Mouse (Mus musculus) forebrain, embryonic 15.5 days (tissue): ENCODE measurements around the gene Ccnt1. TPM values are rescaled to one million over a fixed set of nuclear protein-coding genes. Genes with fewer than 3 reads are reported as not detected.

ENCODE experiments used
- ATAC-seq: fragments of 200-750 bp; cut with Nextera tagmentation; replicated peaks from 2 replicates; pipeline ENCODE4 v1.8.0; 2017; ENCODE audit warnings: mild to moderate bottlenecking, moderate TSS enrichment, moderate library complexity
- H3K27ac ChIP-seq: fragments of 300-500 bp; sonication (generic); replicated peaks from 2 replicates; pipeline ENCODE4 v1.5.1; 2015; ENCODE audit warnings: mild to moderate bottlenecking, inconsistent platforms
- H3K27me3 ChIP-seq: fragments of 300-500 bp; sonication (generic); 2 replicates; pipeline ENCODE4 v1.6.1; 2015; ENCODE audit warnings: inconsistent platforms
- H3K36me3 ChIP-seq: fragments of 300-500 bp; sonication (generic); 2 replicates; pipeline ENCODE4 v1.6.1; 2015; ENCODE audit warnings: mild to moderate bottlenecking, inconsistent platforms
- H3K4me1 ChIP-seq: fragments of 300-500 bp; sonication (generic); 2 replicates; pipeline ENCODE4 v1.6.1; 2015; ENCODE audit warnings: inconsistent platforms
- H3K4me2 ChIP-seq: fragments of 300-500 bp; sonication (generic); replicated peaks from 2 replicates; pipeline ENCODE4 v1.6.1; 2015; ENCODE audit warnings: mild to moderate bottlenecking, inconsistent platforms
- H3K4me3 ChIP-seq: fragments of 300-500 bp; sonication (generic); 2 replicates; pipeline ENCODE4 v1.5.1; 2015; ENCODE audit warnings: mild to moderate bottlenecking, inconsistent platforms
- H3K9ac ChIP-seq: fragments of 300-500 bp; sonication (generic); replicated peaks from 2 replicates; pipeline ENCODE4 v1.6.1; 2015; ENCODE audit warnings: mild to moderate bottlenecking, inconsistent platforms
- H3K9me3 ChIP-seq: fragments of 300-500 bp; sonication (generic); 2 replicates; pipeline ENCODE4 v1.6.1; 2016; ENCODE audit warnings: inconsistent platforms
- WGBS: fragments of 180-500 bp; shearing (Covaris S2); methylation state at CpG from one replicate; pipeline ENCODE4 v1.1.7; 2015; ENCODE audit warnings: mixed read lengths; 5-methylcytosine and 5-hydroxymethylcytosine counted together
- polyA plus RNA-seq: library from polyadenylated mRNA; unstranded; fragments of >200 nt; fragmentation: Nextera tagmentation; extraction: Ambion mirVana; gene quantifications from 2 replicates; pipeline ENCODE4 v1.2.1, GENCODE M21; 2015

Gene Ccnt1
- polyA plus RNA-seq, 1 experiment from 2014 or later = 66.5 TPM

- H3K4me1 ChIP-seq = peaks cover 39% of the 10 kb centered on the region
- H3K4me3 ChIP-seq = peak overlapping the region; percentile 97
- peak overlapping the region; percentile 92 for H3K9ac ChIP-seq
- ATAC-seq = peak; percentile 31
- H3K36me3 ChIP-seq = peaks cover 6% of the 10 kb centered on the region; the same call in 1 of the 2 replicates
- peak overlapping the region; percentile 90 for H3K27ac ChIP-seq
- WGBS = 12% methylated on average over 22 of the region's 22 CpGs
- H3K27me3 ChIP-seq = no peaks in the 10 kb centered on the region
- H3K4me2 ChIP-seq = peak overlapping the region; percentile 77
- no peaks in the 10 kb centered on the region for H3K9me3 ChIP-seq
These were observed 2.3 kb downstream of the Ccnt1 start for GRCm38 (mm10) chr15:98568256-98569033.

DNA sequence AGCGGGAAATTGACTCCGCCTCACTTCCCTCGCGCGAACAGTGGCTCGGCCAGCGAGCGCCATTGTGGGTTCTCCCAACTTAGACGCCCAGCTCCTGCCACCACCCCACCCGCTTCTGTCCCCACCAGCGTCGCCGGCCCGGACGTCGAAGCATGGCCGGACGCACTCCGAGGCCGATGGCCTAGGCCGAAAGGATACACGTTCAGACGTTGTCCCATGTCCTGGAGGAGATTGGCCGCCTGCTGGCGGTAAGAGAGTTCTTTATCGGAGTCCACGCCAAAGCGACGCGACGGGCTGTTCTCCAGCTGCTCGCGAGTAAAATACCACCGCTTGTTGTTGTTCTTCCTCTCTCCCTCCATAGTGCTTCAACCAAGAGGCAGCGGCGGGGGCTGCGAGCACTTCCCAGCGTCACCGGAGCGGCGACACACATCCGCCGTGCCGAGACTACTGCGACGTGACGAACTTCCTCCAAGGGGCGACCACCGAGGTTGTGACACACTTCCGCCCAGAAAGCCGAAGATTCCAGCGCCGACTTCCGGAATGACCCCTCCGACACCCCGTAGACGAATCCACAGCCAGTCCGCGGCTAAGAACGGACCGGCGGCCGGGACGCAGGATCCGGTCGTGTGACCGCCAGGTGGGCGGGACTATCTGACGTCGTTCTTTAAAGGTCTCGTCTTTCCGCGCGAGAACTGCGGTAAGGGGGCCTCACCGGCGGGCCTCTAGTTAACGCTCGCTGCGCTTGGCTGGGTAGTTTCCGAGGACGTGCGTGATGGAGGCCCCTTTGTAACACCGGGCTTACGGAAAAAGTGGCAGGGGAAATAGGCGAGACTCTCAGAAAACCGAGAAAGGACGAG, 3.2 kb downstream of the Ccnt1 start:
- Histone ChIP-seq H3K9ac (peak overlapping the region; percentile 92), H3K27me3 (no peaks in the 10 kb centered on the region), H3K27ac (peak overlapping the region; percentile 92), H3K36me3 (peaks cover 11% of the 10 kb centered on the region; the same call in 1 of the 2 replicates), H3K4me3 (peak overlapping the region; percentile 97), H3K4me2 (peak overlapping the region; percentile 77), H3K9me3 (no peaks in the 10 kb centered on the region), H3K4me1 (peaks cover 43% of the 10 kb centered on the region)
- peak; percentile 97 for ATAC-seq
- under 1% methylated on average over 88 of the region's 88 CpGs for WGBS

DNA sequence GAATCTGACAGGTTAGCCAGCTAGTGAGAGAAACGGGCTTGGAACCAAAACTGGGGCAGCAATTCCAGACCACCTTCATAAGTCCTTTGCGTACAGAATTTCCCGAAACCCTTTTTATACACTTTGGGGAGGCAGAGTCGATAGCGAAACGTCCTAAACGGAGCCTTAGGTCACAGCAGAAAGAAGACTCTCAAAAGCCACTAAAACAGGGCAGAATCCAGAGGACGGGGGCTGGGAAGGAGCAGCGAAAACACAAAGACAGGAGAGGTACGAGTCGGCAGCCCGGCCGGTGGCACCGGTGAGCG, 3.8 kb downstream of the Ccnt1 start:
- WGBS = under 1% methylated on average over 15 of the region's 15 CpGs
- peak overlapping the region; percentile 97 for H3K4me3 ChIP-seq

DNA sequence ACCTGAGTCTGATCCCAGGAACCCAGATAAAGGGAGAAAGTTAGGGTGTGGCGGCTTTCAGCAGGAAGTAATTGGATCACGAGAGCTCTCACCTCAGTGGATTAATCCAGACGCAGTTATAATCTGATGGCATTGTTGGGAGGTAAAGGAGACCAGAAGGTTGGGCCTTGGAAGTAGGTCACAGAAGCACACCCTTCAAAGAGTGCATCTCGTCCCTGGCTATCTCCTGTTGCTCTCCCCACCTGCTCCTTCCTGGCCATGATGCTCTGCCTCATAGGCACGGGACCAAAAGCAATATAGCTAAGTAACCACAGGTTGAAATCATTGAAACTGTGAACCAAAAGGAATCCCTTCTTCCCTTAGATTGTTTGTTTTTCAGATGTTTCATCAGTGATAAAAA, 13.5 kb downstream of the Ccnt1 start:
- 0 out of 2 replicates have a peak, but pooled peaks cover 2% of the 10 kb centered on the region for H3K4me1 ChIP-seq
- no peaks in the 10 kb centered on the region for H3K9me3 ChIP-seq
- no peak overlapping the region for H3K4me2 ChIP-seq
- peaks cover 62% of the 10 kb centered on the region for H3K36me3 ChIP-seq
- H3K27ac ChIP-seq = no peak overlapping the region
- WGBS = 89% methylated on average over 5 of the region's 5 CpGs
- H3K4me3 ChIP-seq = no peak overlapping the region
- ATAC-seq = no peak
- H3K27me3 ChIP-seq = no peaks in the 10 kb centered on the region
- H3K9ac ChIP-seq = no peak overlapping the region

More for the DNA sequence above, 3.8 kb downstream of the Ccnt1 start:
- Histone ChIP-seq H3K27me3 (no peaks in the 10 kb centered on the region), H3K36me3 (peaks cover 11% of the 10 kb centered on the region; the same call in 1 of the 2 replicates), H3K4me2 (peak overlapping the region; percentile 69), H3K9ac (peak overlapping the region; percentile 87), H3K4me1 (peaks cover 44% of the 10 kb centered on the region), H3K9me3 (no peaks in the 10 kb centered on the region), H3K27ac (peak overlapping the region; percentile 92)
- ATAC-seq = no peak

- no peaks in the 10 kb centered on the region for H3K4me1 ChIP-seq
- no peak overlapping the region for H3K9ac ChIP-seq
- H3K36me3 ChIP-seq = peaks cover 75% of the 10 kb centered on the region
- 93% methylated on average over 4 of the region's 4 CpGs for WGBS
- H3K4me3 ChIP-seq = no peak overlapping the region
- no peak for ATAC-seq
- no peaks in the 10 kb centered on the region for H3K9me3 ChIP-seq
- no peaks in the 10 kb centered on the region for H3K27me3 ChIP-seq
- no peak overlapping the region for H3K4me2 ChIP-seq
- H3K27ac ChIP-seq = no peak overlapping the region
These were observed 14.8 kb downstream of the Ccnt1 start for GRCm38 (mm10) chr15:98555881-98556280.

DNA sequence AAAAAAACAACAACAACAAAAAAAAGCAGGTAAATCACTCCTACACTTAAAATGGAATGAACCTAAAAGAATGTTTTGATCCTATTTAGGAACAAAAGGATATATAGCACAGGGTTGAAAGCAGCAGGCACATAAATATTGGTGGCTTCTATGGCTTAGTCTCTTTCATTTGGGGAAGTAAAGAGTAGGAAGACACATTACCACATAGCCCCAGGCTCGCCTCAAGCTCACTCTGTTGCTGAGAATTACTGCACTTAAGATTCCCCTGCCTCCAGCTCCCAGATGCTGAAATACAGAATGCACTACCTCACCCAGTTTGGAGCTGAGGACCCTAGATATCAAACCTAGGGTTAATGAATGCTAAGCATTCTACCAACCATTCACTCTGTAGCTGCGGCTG, 18.0 kb downstream of the Ccnt1 start:
- WGBS = 88% methylated on average over 2 of the region's 2 CpGs
- Histone ChIP-seq H3K9me3 (no peaks in the 10 kb centered on the region), H3K4me2 (no peak overlapping the region), H3K4me1 (no peaks in the 10 kb centered on the region), H3K27ac (no peak overlapping the region), H3K9ac (no peak overlapping the region), H3K27me3 (no peaks in the 10 kb centered on the region), H3K4me3 (no peak overlapping the region), H3K36me3 (peaks cover 76% of the 10 kb centered on the region)
- ATAC-seq = no peak

- WGBS = 95% methylated on average over 5 of the region's 5 CpGs
- H3K27me3 ChIP-seq = no peaks in the 10 kb centered on the region
- H3K27ac ChIP-seq = no peak overlapping the region
- H3K9me3 ChIP-seq = no peaks in the 10 kb centered on the region
- H3K4me1 ChIP-seq = no peaks in the 10 kb centered on the region
- ATAC-seq = no peak
- no peak overlapping the region for H3K4me2 ChIP-seq
- H3K9ac ChIP-seq = no peak overlapping the region
- peaks cover 85% of the 10 kb centered on the region for H3K36me3 ChIP-seq
- no peak overlapping the region for H3K4me3 ChIP-seq
These were observed 23.9 kb downstream of the Ccnt1 start for GRCm38 (mm10) chr15:98546843-98547242.

- Histone ChIP-seq H3K4me2 (no peak overlapping the region), H3K27me3 (no peaks in the 10 kb centered on the region), H3K9ac (no peak overlapping the region), H3K4me3 (no peak overlapping the region), H3K27ac (no peak overlapping the region), H3K36me3 (peaks cover 80% of the 10 kb centered on the region), H3K4me1 (no peaks in the 10 kb centered on the region), H3K9me3 (no peaks in the 10 kb centered on the region)
- no peak for ATAC-seq
- WGBS = 95% methylated on average over 3 of the region's 3 CpGs
These were observed 25.6 kb downstream of the Ccnt1 start for GRCm38 (mm10) chr15:98545151-98545550.

DNA sequence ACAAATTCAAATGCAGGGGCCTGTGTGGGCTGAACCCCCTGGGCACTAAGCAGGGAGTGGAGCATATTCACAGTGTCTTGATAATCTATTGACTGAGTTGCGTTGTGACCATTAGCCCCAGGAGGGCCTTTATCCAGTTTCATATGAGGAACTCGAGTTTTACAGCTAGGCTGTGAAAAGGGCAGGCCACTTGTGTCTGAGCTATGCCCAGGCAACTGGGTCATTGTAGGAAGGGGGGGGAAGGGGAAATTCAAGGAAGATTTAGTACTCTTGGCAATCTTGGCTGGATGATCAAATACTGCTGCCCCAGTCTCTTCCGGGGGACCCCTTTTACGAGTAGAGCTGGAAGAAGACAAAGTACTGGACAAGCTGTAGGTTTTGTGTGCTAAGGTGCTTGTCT, 27.4 kb downstream of the Ccnt1 start:
- no peak for ATAC-seq
- no peak overlapping the region for H3K4me3 ChIP-seq
- peaks cover 69% of the 10 kb centered on the region for H3K36me3 ChIP-seq
- no peaks in the 10 kb centered on the region for H3K9me3 ChIP-seq
- no peaks in the 10 kb centered on the region for H3K4me1 ChIP-seq
- 75% methylated on average over 4 of the region's 4 CpGs for WGBS
- no peak overlapping the region for H3K4me2 ChIP-seq
- no peak overlapping the region for H3K9ac ChIP-seq
- H3K27me3 ChIP-seq = no peaks in the 10 kb centered on the region
- H3K27ac ChIP-seq = no peak overlapping the region

- H3K4me3 ChIP-seq = no peak overlapping the region
- no peak overlapping the region for H3K9ac ChIP-seq
- no peaks in the 10 kb centered on the region for H3K4me1 ChIP-seq
- no peak for ATAC-seq
- H3K4me2 ChIP-seq = no peak overlapping the region
- WGBS = 94% methylated on average over 6 of the region's 6 CpGs
- H3K9me3 ChIP-seq = no peaks in the 10 kb centered on the region
- no peak overlapping the region for H3K27ac ChIP-seq
- peaks cover 56% of the 10 kb centered on the region for H3K36me3 ChIP-seq
- no peaks in the 10 kb centered on the region for H3K27me3 ChIP-seq
These were observed 29.7 kb downstream of the Ccnt1 start for GRCm38 (mm10) chr15:98541064-98541463.

- no peak for ATAC-seq
- 80% methylated on average over 4 of the region's 4 CpGs for WGBS
- Histone ChIP-seq H3K4me3 (no peak overlapping the region), H3K4me1 (peaks cover 2% of the 10 kb centered on the region), H3K36me3 (peaks cover 27% of the 10 kb centered on the region), H3K4me2 (no peak overlapping the region), H3K9me3 (no peaks in the 10 kb centered on the region), H3K27ac (no peak overlapping the region), H3K9ac (no peak overlapping the region), H3K27me3 (no peaks in the 10 kb centered on the region)
These were observed 32.8 kb downstream of the Ccnt1 start for GRCm38 (mm10) chr15:98537923-98538322.

DNA sequence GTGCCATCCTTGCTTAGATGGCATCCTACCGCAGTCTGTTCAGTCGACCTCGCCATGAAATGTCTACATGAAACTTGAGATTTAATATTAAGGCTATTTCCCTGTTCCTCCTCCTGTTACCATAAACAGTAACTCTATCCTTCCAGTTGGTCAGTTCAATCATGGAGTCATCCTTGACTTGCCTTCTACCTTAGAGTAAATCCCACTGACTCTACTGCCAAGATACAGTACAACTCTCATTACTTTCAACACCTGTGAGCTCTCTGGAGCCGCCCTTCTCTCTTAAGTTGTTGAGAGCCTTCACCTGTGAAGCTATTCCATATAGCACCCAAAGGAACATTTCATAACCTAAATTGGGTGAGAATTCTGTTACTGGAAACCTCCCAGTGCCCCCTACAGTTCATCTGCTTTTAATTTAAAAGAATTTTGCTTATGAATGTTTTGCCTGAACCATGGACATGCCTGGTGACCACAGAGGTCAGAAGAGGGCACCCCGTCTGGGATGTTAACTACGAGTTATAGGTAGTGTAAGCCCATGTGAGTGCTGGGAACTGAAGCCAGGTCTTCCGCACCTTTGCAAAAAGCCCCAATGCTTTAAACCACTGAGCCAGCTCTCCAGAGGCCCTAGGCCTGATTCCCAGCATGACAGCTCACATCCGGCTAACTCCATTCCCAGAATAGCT, 33.8 kb downstream of the Ccnt1 start:
- no peaks in the 10 kb centered on the region for H3K27me3 ChIP-seq
- no peaks in the 10 kb centered on the region for H3K9me3 ChIP-seq
- peaks cover 20% of the 10 kb centered on the region for H3K36me3 ChIP-seq
- H3K9ac ChIP-seq = no peak overlapping the region
- H3K4me3 ChIP-seq = no peak overlapping the region
- H3K4me2 ChIP-seq = no peak overlapping the region
- ATAC-seq = no peak
- WGBS = 92% methylated on average over 8 of the region's 8 CpGs
- peaks cover 12% of the 10 kb centered on the region for H3K4me1 ChIP-seq
- no peak overlapping the region for H3K27ac ChIP-seq
